Mouse (Mus musculus): ENCODE measurements around the gene Ccr10. TPM values are rescaled to one million over a fixed set of nuclear protein-coding genes. Genes with fewer than 3 reads are reported as not detected.

Ccr10 gene
- polyA plus RNA-seq, 1 experiment from 2014 or later = 0.13 TPM

DNA sequence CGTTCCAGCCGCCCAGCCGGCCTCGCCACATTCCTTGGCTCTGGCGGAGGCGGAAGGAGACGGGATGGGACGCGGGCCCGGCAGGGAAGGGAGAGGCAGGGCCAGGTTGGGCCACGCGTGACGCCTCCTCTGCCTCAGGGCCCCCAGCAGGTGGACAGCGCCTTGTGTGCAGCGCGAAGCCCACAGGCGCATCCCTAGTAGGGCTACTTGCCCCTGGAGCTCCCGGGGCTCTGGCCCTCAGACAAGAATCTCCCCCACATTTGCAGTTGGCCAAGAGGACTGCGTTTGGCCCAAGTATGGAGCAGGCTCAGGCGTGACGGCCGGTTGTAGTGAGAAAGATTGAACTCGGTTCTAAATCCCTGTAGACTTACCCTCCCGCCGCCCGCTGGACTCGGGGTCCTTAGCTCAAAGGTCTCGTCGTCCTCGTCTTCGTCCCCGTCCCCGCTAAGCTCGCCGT, 4.9 kb downstream of the Ccr10 start, which contains the start of gene Cntnap1:
TSS of gene Cntnap1 (plus strand) at position 170 of the 457 bp plus-strand sequence.
- ATAC-seq = no peak
- WGBS = 0% methylated on average over 35 of the region's 35 CpGs
- Histone ChIP-seq H3K27me3 (replicated peaks; ENCODE audit: control insufficient read depth, insufficient read depth, low read length) (no peaks in the 10 kb centered on the region), H3K27ac (ENCODE audit: low read depth, low read length) (peak within 1 kb of the TSS; percentile 85), H3K9me3 (ENCODE audit: control insufficient read depth) (no peaks in the 10 kb centered on the region), H3K9ac (ENCODE audit: low read depth, low read length) (peak within 1 kb of the TSS; percentile 66), H3K4me2 (replicated peaks; ENCODE audit: low read depth) (peak within 1 kb of the TSS; percentile 93), H3K36me3 (ENCODE audit: control insufficient read depth, insufficient read depth) (peaks cover 30% of the 10 kb centered on the region), H3K4me1 (replicated peaks; ENCODE audit: control insufficient read depth, insufficient read depth, low read length) (peaks cover 26% of the 10 kb centered on the region), H3K4me3 (ENCODE audit: low read depth, low read length) (peak within 1 kb of the TSS; percentile 79)
- TF ChIP-seq CTCF (IDR thresholded peaks at IDR 0.05; ENCODE audit: low read depth) = peak; percentile 25

GRCm38 (mm10) chr11:101169301-101170107, 5.7 kb downstream of the Ccr10 start:
- Histone ChIP-seq H3K36me3 (ENCODE audit: control insufficient read depth, insufficient read depth) (peaks cover 38% of the 10 kb centered on the region), H3K4me2 (replicated peaks; ENCODE audit: low read depth) (peak overlapping the region; percentile 93), H3K4me3 (ENCODE audit: low read depth, low read length) (peak overlapping the region; percentile 79), H3K4me1 (replicated peaks; ENCODE audit: control insufficient read depth, insufficient read depth, low read length) (peaks cover 23% of the 10 kb centered on the region), H3K27me3 (replicated peaks; ENCODE audit: control insufficient read depth, insufficient read depth, low read length) (no peaks in the 10 kb centered on the region), H3K9me3 (ENCODE audit: control insufficient read depth) (no peaks in the 10 kb centered on the region), H3K9ac (ENCODE audit: low read depth, low read length) (peak overlapping the region; percentile 66), H3K27ac (ENCODE audit: low read depth, low read length) (no peak overlapping the region)
- TF ChIP-seq CTCF (IDR thresholded peaks at IDR 0.05; ENCODE audit: low read depth) = no peak
- 19% methylated on average over 17 of the region's 17 CpGs for WGBS
- no peak for ATAC-seq

- WGBS = 73% methylated on average over 18 of the region's 18 CpGs
- Histone ChIP-seq H3K27me3 (replicated peaks; ENCODE audit: control insufficient read depth, insufficient read depth, low read length) (no peaks in the 10 kb centered on the region), H3K4me1 (replicated peaks; ENCODE audit: control insufficient read depth, insufficient read depth, low read length) (peaks cover 19% of the 10 kb centered on the region), H3K27ac (ENCODE audit: low read depth, low read length) (no peak overlapping the region; the same call in 1 of the 2 replicates), H3K4me2 (replicated peaks; ENCODE audit: low read depth) (peak overlapping the region; percentile 93), H3K36me3 (ENCODE audit: control insufficient read depth, insufficient read depth) (peaks cover 48% of the 10 kb centered on the region), H3K4me3 (ENCODE audit: low read depth, low read length) (0 out of 2 replicates have a peak overlapping the region, but pooled peaks have one; percentile 79), H3K9me3 (ENCODE audit: control insufficient read depth) (no peaks in the 10 kb centered on the region), H3K9ac (ENCODE audit: low read depth, low read length) (no peak overlapping the region)
- no peak for TF ChIP-seq CTCF (IDR thresholded peaks at IDR 0.05; ENCODE audit: low read depth)
- ATAC-seq = no peak
Observed at GRCm38 (mm10) chr11:101168301-101168980, 6.8 kb downstream of the Ccr10 start.

DNA sequence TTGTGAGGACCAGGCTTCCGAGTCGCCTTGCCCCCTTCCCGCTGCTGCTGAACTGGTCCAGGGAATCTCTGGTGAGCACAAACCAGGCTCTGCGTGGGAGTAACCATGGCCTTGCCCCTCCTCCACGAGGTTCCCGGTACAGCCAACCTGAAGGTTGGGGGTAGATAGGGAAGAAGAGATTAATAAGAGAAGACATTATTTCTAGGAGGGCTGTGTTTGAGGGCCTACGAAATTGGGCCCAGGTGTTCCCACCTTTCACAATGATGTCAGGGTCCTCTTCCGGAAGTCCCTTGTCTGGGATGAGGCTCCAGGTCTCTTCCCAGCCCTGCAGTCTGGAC, 7.3 kb downstream of the Ccr10 start:
- no peak for ATAC-seq
- 78% methylated on average over 8 of the region's 8 CpGs for WGBS
- H3K9ac ChIP-seq (ENCODE audit: low read depth, low read length) = no peak overlapping the region
- H3K27ac ChIP-seq (ENCODE audit: low read depth, low read length) = no peak overlapping the region
- H3K4me3 ChIP-seq (ENCODE audit: low read depth, low read length) = no peak overlapping the region
- no peak for TF ChIP-seq CTCF (IDR thresholded peaks at IDR 0.05; ENCODE audit: low read depth)
- peak overlapping the region; percentile 93; the same call in 1 of the 2 replicates for H3K4me2 ChIP-seq (replicated peaks; ENCODE audit: low read depth)
- peaks cover 53% of the 10 kb centered on the region for H3K36me3 ChIP-seq (ENCODE audit: control insufficient read depth, insufficient read depth)
- H3K27me3 ChIP-seq (replicated peaks; ENCODE audit: control insufficient read depth, insufficient read depth, low read length) = no peaks in the 10 kb centered on the region
- H3K4me1 ChIP-seq (replicated peaks; ENCODE audit: control insufficient read depth, insufficient read depth, low read length) = peaks cover 15% of the 10 kb centered on the region; the same call in 1 of the 2 replicates
- H3K9me3 ChIP-seq (ENCODE audit: control insufficient read depth) = no peaks in the 10 kb centered on the region

GRCm38 (mm10) chr11:101167211-101167962, 7.9 kb downstream of the Ccr10 start:
- Histone ChIP-seq H3K4me2 (replicated peaks; ENCODE audit: low read depth) (no peak overlapping the region), H3K27me3 (replicated peaks; ENCODE audit: control insufficient read depth, insufficient read depth, low read length) (no peaks in the 10 kb centered on the region), H3K9me3 (ENCODE audit: control insufficient read depth) (no peaks in the 10 kb centered on the region), H3K9ac (ENCODE audit: low read depth, low read length) (no peak overlapping the region), H3K4me3 (ENCODE audit: low read depth, low read length) (no peak overlapping the region), H3K36me3 (ENCODE audit: control insufficient read depth, insufficient read depth) (peaks cover 59% of the 10 kb centered on the region), H3K4me1 (replicated peaks; ENCODE audit: control insufficient read depth, insufficient read depth, low read length) (peaks cover 15% of the 10 kb centered on the region; the same call in 1 of the 2 replicates), H3K27ac (ENCODE audit: low read depth, low read length) (no peak overlapping the region)
- no peak for ATAC-seq
- WGBS = 85% methylated on average over 19 of the region's 19 CpGs
- no peak for TF ChIP-seq CTCF (IDR thresholded peaks at IDR 0.05; ENCODE audit: low read depth)

All from intestine, postnatal 0 days (tissue).